Mouse (Mus musculus) ES-Bruce4 (cell line): ENCODE data around the gene Golgb1. TPM values are rescaled to one million over a fixed set of nuclear protein-coding genes. Genes with fewer than 3 reads are reported as not detected.

Experiments
- H3K27ac ChIP-seq: 2 replicates; pipeline ENCODE4 v1.5.1; 2012; ENCODE audit warnings: low read length, inconsistent platforms; ENCODE audit not compliant: insufficient read depth
- H3K27me3 ChIP-seq: 2 replicates; pipeline ENCODE4 v1.6.1; 2012; ENCODE audit warnings: mild to moderate bottlenecking, low read length, inconsistent platforms; ENCODE audit not compliant: control insufficient read depth, poor library complexity, insufficient read depth, severe bottlenecking
- H3K36me3 ChIP-seq: 2 replicates; pipeline ENCODE4 v1.6.1; 2012; ENCODE audit warnings: inconsistent platforms, mild to moderate bottlenecking, low read length, moderate library complexity; ENCODE audit not compliant: control insufficient read depth, poor library complexity, insufficient read depth, severe bottlenecking
- H3K4me1 ChIP-seq: one replicate; pipeline ENCODE4 v1.8.1; 2011; ENCODE audit warnings: low read length; ENCODE audit not compliant: control insufficient read depth, insufficient read depth
- H3K4me3 ChIP-seq: 2 replicates; pipeline ENCODE4 v1.5.1; 2011; ENCODE audit warnings: low read depth, mild to moderate bottlenecking, low read length
- H3K9ac ChIP-seq: 2 replicates; pipeline ENCODE4 v1.6.1; 2012; ENCODE audit warnings: low read depth, mild to moderate bottlenecking, inconsistent platforms; ENCODE audit not compliant: poor library complexity, severe bottlenecking
- H3K9me3 ChIP-seq: replicated peaks from 2 replicates; pipeline ENCODE4 v1.6.1; 2012; ENCODE audit warnings: mild to moderate bottlenecking, low read length, inconsistent platforms; ENCODE audit not compliant: control insufficient read depth, poor library complexity, insufficient read depth, severe bottlenecking
- CTCF ChIP-seq: IDR thresholded peaks from one replicate; pipeline ENCODE4 v1.8.1; 2011; ENCODE audit warnings: low read depth, low read length
- EP300 ChIP-seq: IDR thresholded peaks from 2 replicates; pipeline ENCODE4 v1.6.1; 2011; ENCODE audit warnings: low read depth, low read length; ENCODE audit not compliant: insufficient read depth
- POLR2A ChIP-seq: IDR thresholded peaks from one replicate; pipeline ENCODE4 v1.8.1; 2011; ENCODE audit warnings: low read length; ENCODE audit not compliant: insufficient read depth
- polyA plus RNA-seq: library from polyadenylated mRNA; stranded (reverse); fragments of >200 nt; gene quantifications from 2 replicates; pipeline ENCODE4 v1.2.4, GENCODE M21; 2011; ENCODE audit warnings: low read depth; ENCODE audit not compliant: missing spikeins, insufficient read depth, insufficient read length

Gene Golgb1
- polyA plus RNA-seq, 1 experiment = 67.5 TPM

- Histone ChIP-seq H3K27me3 (no peaks in the 10 kb centered on the region), H3K36me3 (peaks cover 8% of the 10 kb centered on the region; the same call in 1 of the 2 replicates), H3K27ac (no peak overlapping the region), H3K9ac (no peak overlapping the region), H3K4me1 (no peaks in the 10 kb centered on the region), H3K9me3 (no peaks in the 10 kb centered on the region), H3K4me3 (no peak overlapping the region)
- no peak for TF ChIP-seq POLR2A
- no peak for TF ChIP-seq EP300
- no peak for TF ChIP-seq CTCF
Observed at GRCm38 (mm10) chr16:36934131-36934840, 59.3 kb downstream of the Golgb1 start.

DNA sequence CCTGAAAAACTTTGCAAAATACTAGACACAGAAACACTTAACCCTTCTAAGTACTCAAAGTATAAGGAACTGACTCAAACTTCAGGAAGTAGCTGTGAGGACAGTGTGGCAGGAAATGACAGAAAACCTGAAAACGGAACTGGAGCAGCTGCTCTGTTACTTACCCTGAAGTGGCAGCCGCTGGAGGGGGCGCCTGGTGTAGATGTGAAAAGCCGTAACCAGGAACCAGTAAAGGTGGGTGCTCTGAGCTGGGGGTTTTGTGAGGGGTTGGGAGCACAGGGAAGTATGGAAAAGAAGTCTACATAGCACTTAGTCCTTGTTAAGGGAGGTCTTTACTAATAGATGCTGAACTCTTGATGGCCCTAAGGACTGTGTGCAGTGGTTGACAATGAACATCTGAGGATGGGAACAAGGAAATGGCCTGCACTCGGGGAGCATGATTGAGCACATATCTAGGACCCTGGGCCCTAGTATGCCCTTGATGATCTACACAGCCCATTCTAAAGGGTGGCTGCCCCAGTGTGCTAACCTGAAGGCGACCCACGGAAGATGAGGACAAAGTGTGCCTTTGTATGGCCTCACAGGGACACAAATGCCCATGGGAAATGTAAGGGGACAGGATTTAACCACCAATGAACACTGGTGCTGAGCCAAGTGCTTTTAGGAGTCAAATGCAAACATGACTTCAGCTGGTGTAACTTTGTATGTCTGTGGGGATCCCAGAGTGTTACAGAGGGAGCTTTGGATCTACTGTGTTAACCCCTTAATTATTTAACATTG, 60.1 kb downstream of the Golgb1 start, which contains the start of gene Hcls1:
Hcls1 (plus strand) TSS at position 143 of the 780 bp plus-strand sequence.
- H3K9me3 ChIP-seq = no peaks in the 10 kb centered on the region
- no peaks in the 10 kb centered on the region for H3K27me3 ChIP-seq
- no peaks in the 10 kb centered on the region for H3K4me1 ChIP-seq
- TF ChIP-seq POLR2A (no peak), CTCF (no peak), EP300 (no peak)
- no peak within 1 kb of the TSS for H3K9ac ChIP-seq
- no peak within 1 kb of the TSS for H3K27ac ChIP-seq
- no peak within 1 kb of the TSS for H3K4me3 ChIP-seq
- H3K36me3 ChIP-seq = peaks cover 4% of the 10 kb centered on the region; the same call in 1 of the 2 replicates

DNA sequence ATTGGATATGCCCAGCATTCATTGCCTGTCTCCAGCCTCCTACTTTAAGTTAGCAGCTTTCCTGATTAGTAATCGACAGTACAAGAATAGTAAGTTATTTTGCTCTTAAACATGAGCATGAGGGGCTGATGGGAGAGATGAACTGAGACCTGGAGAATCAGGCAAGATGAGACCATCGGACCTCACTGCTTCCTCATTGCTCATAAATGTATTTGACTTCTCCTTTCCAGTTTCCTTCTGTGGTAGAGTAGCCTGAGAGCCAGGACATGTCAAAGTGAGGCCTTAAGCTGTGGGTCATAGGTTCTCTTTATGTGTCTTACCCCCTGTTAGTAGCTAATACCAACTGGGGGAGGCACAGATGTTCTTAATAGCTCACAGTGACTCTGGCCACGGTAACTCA, 60.9 kb downstream of the Golgb1 start:
- no peak overlapping the region for H3K4me3 ChIP-seq
- no peak for TF ChIP-seq EP300
- TF ChIP-seq CTCF = no peak
- TF ChIP-seq POLR2A = no peak
- H3K9me3 ChIP-seq = no peaks in the 10 kb centered on the region

DNA sequence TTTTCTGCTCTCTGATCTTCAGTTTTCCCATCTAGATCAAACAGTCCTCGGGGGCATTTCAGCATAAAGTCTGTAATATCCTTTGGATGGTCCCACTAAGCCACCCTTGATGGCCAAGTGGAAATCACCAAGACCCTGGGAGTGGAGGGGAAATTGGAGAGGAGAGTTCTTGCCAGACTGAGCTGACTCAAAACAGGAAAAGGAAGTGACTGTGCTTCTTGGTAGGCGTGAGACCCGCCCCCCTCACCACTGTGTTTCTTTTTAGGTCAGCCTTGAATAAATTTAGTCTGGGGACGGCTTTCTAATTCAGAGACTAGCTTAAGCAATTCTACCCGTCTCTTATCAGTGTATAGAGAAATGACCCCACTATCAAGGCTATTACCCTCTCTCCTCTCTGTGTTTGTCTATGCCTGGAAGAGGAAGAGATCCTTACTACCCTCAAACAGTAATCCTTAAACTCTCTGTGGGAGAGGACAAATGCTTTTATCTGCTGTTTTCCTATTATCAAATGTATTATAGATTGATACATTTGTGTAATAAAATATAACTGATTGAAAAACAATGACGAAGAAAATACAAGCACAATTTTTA, 66.3 kb downstream of the Golgb1 start:
- H3K27ac ChIP-seq = no peak overlapping the region
- no peak overlapping the region for H3K4me3 ChIP-seq
- TF ChIP-seq EP300 = no peak
- TF ChIP-seq CTCF = no peak
- no peak for TF ChIP-seq POLR2A
- no peaks in the 10 kb centered on the region for H3K27me3 ChIP-seq
- H3K9ac ChIP-seq = no peak overlapping the region
- no peaks in the 10 kb centered on the region for H3K9me3 ChIP-seq
- no peaks in the 10 kb centered on the region for H3K4me1 ChIP-seq
- H3K36me3 ChIP-seq = no peaks in the 10 kb centered on the region

More for the DNA sequence above, 60.9 kb downstream of the Golgb1 start:
- Histone ChIP-seq H3K9ac (no peak overlapping the region), H3K27ac (no peak overlapping the region), H3K4me1 (no peaks in the 10 kb centered on the region), H3K36me3 (peaks cover 4% of the 10 kb centered on the region; the same call in 1 of the 2 replicates), H3K27me3 (no peaks in the 10 kb centered on the region)

DNA sequence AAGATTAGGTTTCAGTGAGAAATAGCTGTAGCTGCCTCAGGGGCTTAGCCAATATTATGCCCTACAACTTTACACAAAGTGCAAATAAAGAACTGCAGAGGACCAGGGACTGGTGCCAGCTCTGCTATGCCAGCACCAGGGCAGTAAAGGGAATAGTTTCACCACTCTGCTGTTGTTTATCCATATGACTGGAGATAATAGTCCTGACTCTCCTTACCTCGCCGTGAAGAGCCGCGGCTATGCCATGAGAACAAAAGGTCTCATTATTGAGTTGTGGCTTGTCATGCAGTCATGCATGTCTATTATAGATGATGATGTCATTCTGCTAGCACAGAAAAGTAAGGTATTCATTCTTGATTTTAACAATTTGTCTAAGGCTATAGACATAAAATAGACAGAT, 67.0 kb downstream of the Golgb1 start:
- TF ChIP-seq EP300 (no peak), CTCF (no peak), POLR2A (no peak)
- no peak overlapping the region for H3K9ac ChIP-seq

DNA sequence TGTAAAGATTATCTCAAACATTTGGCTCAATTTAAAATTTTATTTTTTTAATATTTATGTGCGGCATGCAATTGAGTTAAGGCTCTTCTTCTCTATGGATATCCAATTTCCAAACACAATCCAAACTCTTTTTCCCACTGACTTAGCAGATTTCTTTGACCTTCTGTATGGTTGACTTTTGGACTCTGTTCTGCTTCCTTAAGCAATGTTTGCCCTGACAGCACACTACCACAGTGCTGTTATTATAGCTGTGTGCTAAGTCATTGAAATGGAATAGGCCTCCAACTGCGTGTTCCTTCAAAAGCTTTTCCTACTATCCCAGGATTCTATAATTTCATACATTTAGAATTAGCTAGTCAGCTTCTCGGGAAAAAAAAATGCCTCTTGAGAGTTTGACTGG, 68.7 kb downstream of the Golgb1 start:
- Histone ChIP-seq H3K27ac (no peak overlapping the region), H3K9ac (no peak overlapping the region), H3K4me1 (no peaks in the 10 kb centered on the region), H3K4me3 (no peak overlapping the region), H3K36me3 (no peaks in the 10 kb centered on the region), H3K9me3 (no peaks in the 10 kb centered on the region), H3K27me3 (no peaks in the 10 kb centered on the region)
- TF ChIP-seq POLR2A (no peak), CTCF (no peak)

More for the DNA sequence above, 67.0 kb downstream of the Golgb1 start:
- H3K9me3 ChIP-seq = no peaks in the 10 kb centered on the region
- H3K36me3 ChIP-seq = no peaks in the 10 kb centered on the region
- no peak overlapping the region for H3K27ac ChIP-seq
- H3K4me3 ChIP-seq = no peak overlapping the region
- H3K27me3 ChIP-seq = no peaks in the 10 kb centered on the region
- H3K4me1 ChIP-seq = no peaks in the 10 kb centered on the region
